Mouse (Mus musculus): ENCODE data around the gene Gm13889.

GRCm38 (mm10) chr2:93953726-93954125 is 3.3 kb downstream of the Gm13889 start:
- no peak for TF ChIP-seq CTCF (IDR thresholded peaks at IDR 0.05; ENCODE audit: low read depth, low read length)
- TF ChIP-seq POLR2A (IDR thresholded peaks at IDR 0.05; ENCODE audit: extremely low read depth, insufficient read depth, low read length), result no peak
